Mouse (Mus musculus) heart, postnatal 36 days (tissue): ENCODE measurements at regions not wholly inside any gene's neighbourhood (a gene's known extent, or its start where the extent isn't known, plus 50 kb on each side); places are given as distances from the start of the nearest gene placed in this dataset.

Source experiments
- microRNA-seq, 2 experiments: library from miRNA; unstranded; fragments of <30 nt; microRNA quantifications; one replicate each; pipeline ENCODE4 v1.2.0; 2021; ENCODE audit warnings: borderline number of aligned reads in 2 of 2

Small RNAs in the stretch of these regions (microRNA-seq; reads per million reads assigned to microRNA genes)
- gene Gm27883 = 0 reads per million in 2 experiments
